Mouse (Mus musculus) embryonic facial prominence, embryonic 13.5 days (tissue): ENCODE measurements around the gene Gjb4. TPM values are rescaled to one million over a fixed set of nuclear protein-coding genes. Genes with fewer than 3 reads are reported as not detected.

Experiments used
- ATAC-seq: fragments of 200-750 bp; cut with Nextera tagmentation; 2 replicates; pipeline ENCODE4 v1.8.0; 2017; ENCODE audit warnings: low read depth; ENCODE audit not compliant: insufficient number of reproducible peaks, insufficient read depth, low FRiP score, low TSS enrichment
- H3K27ac ChIP-seq: fragments of 300-500 bp; sonication (generic); 2 replicates; pipeline ENCODE4 v1.5.1; 2015; ENCODE audit warnings: moderate library complexity, mild to moderate bottlenecking, inconsistent platforms
- H3K27me3 ChIP-seq: fragments of 300-500 bp; sonication (generic); 2 replicates; pipeline ENCODE4 v1.6.1; 2015; ENCODE audit warnings: mild to moderate bottlenecking, inconsistent platforms
- H3K36me3 ChIP-seq: fragments of 300-500 bp; sonication (generic); 2 replicates; pipeline ENCODE4 v1.6.1; 2015; ENCODE audit warnings: mild to moderate bottlenecking, inconsistent platforms
- H3K4me1 ChIP-seq: fragments of 300-500 bp; sonication (generic); 2 replicates; pipeline ENCODE4 v1.6.1; 2015; ENCODE audit warnings: inconsistent platforms
- H3K4me2 ChIP-seq: fragments of 300-500 bp; sonication (generic); 2 replicates; pipeline ENCODE4 v1.6.1; 2015; ENCODE audit warnings: moderate library complexity, mild to moderate bottlenecking, inconsistent platforms
- H3K4me3 ChIP-seq: fragments of 300-500 bp; sonication (generic); 2 replicates; pipeline ENCODE4 v1.5.1; 2015; ENCODE audit warnings: mild to moderate bottlenecking, inconsistent platforms
- H3K9ac ChIP-seq: fragments of 300-500 bp; sonication (generic); 2 replicates; pipeline ENCODE4 v1.6.1; 2015; ENCODE audit warnings: mild to moderate bottlenecking, inconsistent platforms
- H3K9me3 ChIP-seq: fragments of 300-500 bp; sonication (generic); 2 replicates; pipeline ENCODE4 v1.6.1; 2016; ENCODE audit warnings: inconsistent platforms
- WGBS: fragments of 180-500 bp; shearing (Covaris S2); methylation state at CpG from one replicate; pipeline ENCODE4 v1.1.7; 2015; ENCODE audit warnings: mixed read lengths; 5-methylcytosine and 5-hydroxymethylcytosine counted together
- polyA plus RNA-seq: library from polyadenylated mRNA; unstranded; fragments of >200 nt; fragmentation: Nextera tagmentation; extraction: Ambion mirVana; gene quantifications from 2 replicates; pipeline ENCODE4 v1.2.1, GENCODE M21; 2015

Gjb4 gene
- polyA plus RNA-seq, 1 experiment from 2014 or later = 0.14 TPM

DNA sequence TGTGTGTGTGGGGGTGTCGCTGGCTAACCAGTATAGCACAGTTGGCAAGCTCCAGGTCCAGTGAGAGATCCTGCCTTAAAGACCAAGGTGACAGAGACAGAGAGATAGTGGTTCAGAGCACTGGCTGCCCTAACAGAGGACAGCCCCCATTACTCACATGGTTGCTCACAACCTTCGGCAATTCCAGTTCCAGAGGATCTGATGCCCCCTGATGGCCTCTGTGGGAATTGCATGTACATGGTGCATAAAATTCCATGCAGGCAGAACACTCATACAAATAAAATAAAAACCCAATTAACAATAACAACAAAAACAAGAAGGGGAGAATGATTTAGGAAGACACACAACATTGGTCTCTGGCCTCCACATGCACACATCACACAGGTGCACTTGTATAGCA is 16.6 kb upstream of the Gjb4 start:
- Histone ChIP-seq H3K27me3 (peaks cover 4% of the 10 kb centered on the region; the same call in 1 of the 2 replicates), H3K36me3 (no peaks in the 10 kb centered on the region), H3K4me3 (no peak overlapping the region), H3K9me3 (no peaks in the 10 kb centered on the region), H3K27ac (no peak overlapping the region), H3K9ac (no peak overlapping the region), H3K4me1 (0 out of 2 replicates have a peak, but pooled peaks cover 3% of the 10 kb centered on the region), H3K4me2 (no peak overlapping the region)
- 42% methylated on average over 2 of the region's 2 CpGs for WGBS
- no peak for ATAC-seq

DNA sequence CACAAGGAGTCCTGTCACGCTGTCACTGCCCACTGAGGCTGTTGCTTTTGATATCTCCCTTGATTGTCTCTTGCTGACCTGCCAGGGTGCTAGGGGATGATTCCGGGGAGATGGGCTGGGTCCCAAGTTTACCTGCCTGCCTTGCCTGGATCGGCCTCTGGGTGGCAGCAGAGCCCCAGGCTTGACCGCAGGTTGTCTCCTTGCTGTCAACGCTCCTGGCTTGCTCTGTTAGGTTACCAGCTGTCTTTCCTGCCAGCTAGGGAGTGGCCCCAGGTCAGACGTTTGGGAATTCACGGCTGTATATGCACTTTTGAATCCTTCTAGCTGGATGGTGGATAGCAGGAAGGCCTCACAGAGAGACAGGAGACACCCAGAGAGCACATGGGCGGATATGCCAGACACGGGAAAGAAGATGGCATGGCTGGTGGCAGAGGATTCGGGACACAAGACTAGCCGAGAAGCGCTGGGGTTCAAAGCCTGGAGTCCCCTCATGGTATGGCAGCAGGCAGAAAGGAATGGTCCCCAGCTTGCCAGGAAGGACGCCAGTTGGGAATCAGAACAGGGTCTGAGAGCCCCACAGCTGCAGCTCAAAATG is 14.6 kb upstream of the Gjb4 start:
- Histone ChIP-seq H3K9me3 (no peaks in the 10 kb centered on the region), H3K36me3 (no peaks in the 10 kb centered on the region), H3K27ac (no peak overlapping the region), H3K4me3 (no peak overlapping the region), H3K4me2 (no peak overlapping the region), H3K9ac (no peak overlapping the region; the same call in 1 of the 2 replicates), H3K27me3 (peaks cover 6% of the 10 kb centered on the region; the same call in 1 of the 2 replicates), H3K4me1 (0 out of 2 replicates have a peak, but pooled peaks cover 3% of the 10 kb centered on the region)
- 28% methylated on average over 13 of the region's 13 CpGs for WGBS
- no peak for ATAC-seq

DNA sequence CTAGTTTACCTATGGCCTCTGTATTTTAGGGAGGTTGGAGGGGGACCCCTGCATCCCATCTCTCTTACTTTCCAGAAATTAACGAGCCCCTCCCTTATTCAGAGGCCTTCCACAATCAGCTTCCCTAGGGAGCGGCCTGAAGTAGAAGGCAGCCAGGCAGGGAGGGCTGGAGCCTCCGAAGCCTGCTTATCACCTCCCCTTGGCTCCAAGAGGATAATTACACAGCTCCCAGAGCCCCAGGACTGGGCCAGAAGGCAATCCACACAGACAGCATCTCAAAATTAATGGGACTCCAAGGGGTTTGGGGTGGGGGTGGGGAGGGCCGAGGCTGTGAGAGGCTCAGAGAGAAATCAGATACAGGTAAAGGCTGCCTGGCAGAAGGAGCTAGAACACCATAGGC is 12.0 kb upstream of the Gjb4 start:
- ATAC-seq = no peak
- no peaks in the 10 kb centered on the region for H3K36me3 ChIP-seq
- H3K27me3 ChIP-seq = peaks cover 6% of the 10 kb centered on the region; the same call in 1 of the 2 replicates
- no peak overlapping the region for H3K4me3 ChIP-seq
- WGBS = 13% methylated on average over 4 of the region's 4 CpGs
- H3K27ac ChIP-seq = no peak overlapping the region
- no peak overlapping the region for H3K9ac ChIP-seq
- no peaks in the 10 kb centered on the region for H3K9me3 ChIP-seq
- H3K4me2 ChIP-seq = no peak overlapping the region
- H3K4me1 ChIP-seq = 0 out of 2 replicates have a peak, but pooled peaks cover 3% of the 10 kb centered on the region

DNA sequence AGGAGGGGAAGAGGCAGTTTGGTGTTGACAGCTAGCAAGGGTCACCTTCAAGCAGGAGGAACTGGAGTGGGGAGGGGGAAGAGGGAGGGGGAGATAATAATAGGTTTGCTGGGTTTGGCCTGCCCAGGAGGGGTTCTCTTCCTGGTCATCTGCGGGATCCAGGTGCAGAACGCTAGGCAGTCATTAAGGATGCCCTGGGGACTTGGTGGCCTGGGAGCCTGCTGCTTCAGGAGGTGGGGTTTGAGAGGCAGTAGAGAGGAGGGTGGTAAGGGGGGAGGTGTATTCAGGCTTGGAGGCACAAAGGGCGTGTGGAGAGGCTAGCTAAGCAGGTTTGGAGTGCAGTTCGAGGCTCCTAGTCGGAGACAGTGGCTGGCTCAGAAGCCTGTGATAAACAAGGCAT is 11.6 kb upstream of the Gjb4 start:
- WGBS = 7% methylated on average over 5 of the region's 5 CpGs
- Histone ChIP-seq H3K4me1 (0 out of 2 replicates have a peak, but pooled peaks cover 3% of the 10 kb centered on the region), H3K36me3 (no peaks in the 10 kb centered on the region), H3K27ac (no peak overlapping the region), H3K9me3 (no peaks in the 10 kb centered on the region), H3K4me2 (no peak overlapping the region), H3K4me3 (no peak overlapping the region), H3K9ac (no peak overlapping the region), H3K27me3 (peaks cover 6% of the 10 kb centered on the region; the same call in 1 of the 2 replicates)
- no peak for ATAC-seq

DNA sequence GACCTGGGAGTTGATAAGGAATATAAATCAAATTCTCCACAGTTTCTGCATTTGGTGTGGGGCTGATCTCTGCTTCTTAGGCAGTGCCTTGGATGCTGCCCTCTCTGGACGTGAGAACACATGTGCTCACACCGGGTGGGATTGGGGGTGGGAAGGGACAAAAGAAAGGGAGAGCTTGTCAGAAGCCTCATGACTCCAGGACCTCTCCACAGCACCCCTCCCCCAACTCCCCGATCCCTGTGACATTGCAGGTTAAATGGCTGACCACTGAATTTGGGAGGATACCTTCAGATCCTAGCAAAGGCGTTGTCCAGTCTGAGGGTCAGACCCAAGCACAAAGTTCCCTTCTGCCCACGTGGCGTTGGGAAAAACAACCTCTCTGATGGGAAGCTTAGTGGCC is 10.6 kb upstream of the Gjb4 start:
- H3K27ac ChIP-seq = no peak overlapping the region
- no peak overlapping the region for H3K4me2 ChIP-seq
- no peak for ATAC-seq
- H3K9me3 ChIP-seq = no peaks in the 10 kb centered on the region
- no peak overlapping the region for H3K4me3 ChIP-seq
- H3K9ac ChIP-seq = no peak overlapping the region
- no peaks in the 10 kb centered on the region for H3K36me3 ChIP-seq
- H3K4me1 ChIP-seq = 0 out of 2 replicates have a peak, but pooled peaks cover 3% of the 10 kb centered on the region
- peaks cover 9% of the 10 kb centered on the region; the same call in 1 of the 2 replicates for H3K27me3 ChIP-seq
- WGBS = 64% methylated on average over 6 of the region's 6 CpGs

DNA sequence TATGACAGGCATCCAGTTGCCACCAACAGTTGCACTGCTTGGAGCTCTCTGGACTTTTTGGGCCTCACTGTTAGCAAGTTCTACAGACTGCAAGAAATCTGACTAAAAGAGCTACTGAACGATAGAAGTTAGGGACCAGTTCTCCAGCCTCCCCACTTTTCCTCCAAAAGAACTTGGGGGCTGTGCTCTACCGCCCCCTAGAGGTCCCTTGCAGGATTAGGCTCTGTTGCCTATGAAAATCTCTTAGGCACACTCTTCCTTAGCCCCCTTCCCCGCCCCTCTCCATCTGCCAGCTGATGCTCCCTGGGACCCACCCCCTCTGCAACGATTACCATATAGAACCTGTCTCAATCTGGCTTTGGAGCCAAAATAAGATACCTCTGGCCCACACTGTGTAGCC is 9.4 kb upstream of the Gjb4 start:
- no peak overlapping the region for H3K9ac ChIP-seq
- ATAC-seq = no peak
- peaks cover 10% of the 10 kb centered on the region; the same call in 1 of the 2 replicates for H3K27me3 ChIP-seq
- no peak overlapping the region for H3K4me2 ChIP-seq
- 58% methylated on average over 4 of the region's 4 CpGs for WGBS
- 0 out of 2 replicates have a peak, but pooled peaks cover 3% of the 10 kb centered on the region for H3K4me1 ChIP-seq
- H3K9me3 ChIP-seq = no peaks in the 10 kb centered on the region
- no peak overlapping the region for H3K4me3 ChIP-seq
- no peak overlapping the region for H3K27ac ChIP-seq
- H3K36me3 ChIP-seq = no peaks in the 10 kb centered on the region

DNA sequence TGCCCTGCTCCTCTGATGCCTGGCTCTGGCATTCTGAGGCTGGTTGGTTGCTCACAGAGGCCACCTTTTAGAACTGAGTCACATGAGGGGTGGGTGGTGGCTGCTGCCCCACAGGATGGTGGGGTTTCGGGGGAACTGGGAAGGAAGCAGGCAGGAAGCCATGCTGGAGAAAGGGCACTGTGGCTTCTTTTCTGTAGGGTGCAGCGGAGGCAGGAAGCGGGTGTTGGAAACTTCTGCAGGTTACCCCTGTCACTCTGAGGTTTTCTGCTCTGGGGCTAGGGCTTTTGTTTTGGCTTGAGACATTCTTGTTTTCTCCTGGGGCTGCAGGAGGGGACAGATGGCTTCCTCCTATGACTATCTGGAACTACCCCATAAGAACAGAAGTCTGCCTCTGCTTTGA is 8.6 kb upstream of the Gjb4 start:
- Histone ChIP-seq H3K9ac (no peak overlapping the region), H3K27me3 (peaks cover 11% of the 10 kb centered on the region; the same call in 1 of the 2 replicates), H3K4me1 (peaks cover 10% of the 10 kb centered on the region), H3K27ac (no peak overlapping the region), H3K9me3 (no peaks in the 10 kb centered on the region), H3K4me3 (no peak overlapping the region), H3K36me3 (no peaks in the 10 kb centered on the region), H3K4me2 (no peak overlapping the region)
- whole genome bisulfite sequencing = 88% methylated on average over 3 of the region's 3 CpGs
- no peak for ATAC-seq

DNA sequence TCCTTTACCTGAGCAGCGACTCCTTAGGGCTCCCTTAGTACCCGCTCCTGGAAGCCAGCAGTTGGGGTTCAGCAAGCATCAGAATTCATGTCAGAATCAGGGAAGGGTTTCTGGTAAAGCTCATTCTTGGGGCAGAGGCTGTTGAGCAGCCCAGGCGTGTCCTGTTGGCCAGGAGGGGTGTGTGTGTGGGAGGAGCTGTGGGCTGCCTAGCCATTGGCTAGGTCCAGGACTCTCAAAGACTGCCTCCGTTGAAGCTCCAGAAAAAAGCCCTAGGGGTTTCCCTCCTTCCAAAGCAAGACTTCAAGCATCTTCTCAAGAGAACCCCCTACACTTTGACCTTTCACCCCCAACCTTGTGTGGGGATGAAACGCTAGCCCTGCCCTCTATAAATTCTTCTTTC is 4.1 kb upstream of the Gjb4 start, which contains the start of gene Gjb5:
Gjb5 (minus strand) TSS at position 164 of the 400 bp plus-strand sequence.
- no peak for ATAC-seq
- H3K9ac ChIP-seq = peak within 1 kb of the TSS; percentile 27; the same call in 1 of the 2 replicates
- 0 out of 2 replicates have a peak, but pooled peaks cover 5% of the 10 kb centered on the region for H3K27me3 ChIP-seq
- H3K4me2 ChIP-seq = peak within 1 kb of the TSS; percentile 3; the same call in 1 of the 2 replicates
- no peaks in the 10 kb centered on the region for H3K9me3 ChIP-seq
- H3K27ac ChIP-seq = no peak within 1 kb of the TSS
- H3K36me3 ChIP-seq = no peaks in the 10 kb centered on the region
- WGBS = 24% methylated on average over 5 of the region's 5 CpGs
- no peak within 1 kb of the TSS for H3K4me3 ChIP-seq
- H3K4me1 ChIP-seq = peaks cover 21% of the 10 kb centered on the region

DNA sequence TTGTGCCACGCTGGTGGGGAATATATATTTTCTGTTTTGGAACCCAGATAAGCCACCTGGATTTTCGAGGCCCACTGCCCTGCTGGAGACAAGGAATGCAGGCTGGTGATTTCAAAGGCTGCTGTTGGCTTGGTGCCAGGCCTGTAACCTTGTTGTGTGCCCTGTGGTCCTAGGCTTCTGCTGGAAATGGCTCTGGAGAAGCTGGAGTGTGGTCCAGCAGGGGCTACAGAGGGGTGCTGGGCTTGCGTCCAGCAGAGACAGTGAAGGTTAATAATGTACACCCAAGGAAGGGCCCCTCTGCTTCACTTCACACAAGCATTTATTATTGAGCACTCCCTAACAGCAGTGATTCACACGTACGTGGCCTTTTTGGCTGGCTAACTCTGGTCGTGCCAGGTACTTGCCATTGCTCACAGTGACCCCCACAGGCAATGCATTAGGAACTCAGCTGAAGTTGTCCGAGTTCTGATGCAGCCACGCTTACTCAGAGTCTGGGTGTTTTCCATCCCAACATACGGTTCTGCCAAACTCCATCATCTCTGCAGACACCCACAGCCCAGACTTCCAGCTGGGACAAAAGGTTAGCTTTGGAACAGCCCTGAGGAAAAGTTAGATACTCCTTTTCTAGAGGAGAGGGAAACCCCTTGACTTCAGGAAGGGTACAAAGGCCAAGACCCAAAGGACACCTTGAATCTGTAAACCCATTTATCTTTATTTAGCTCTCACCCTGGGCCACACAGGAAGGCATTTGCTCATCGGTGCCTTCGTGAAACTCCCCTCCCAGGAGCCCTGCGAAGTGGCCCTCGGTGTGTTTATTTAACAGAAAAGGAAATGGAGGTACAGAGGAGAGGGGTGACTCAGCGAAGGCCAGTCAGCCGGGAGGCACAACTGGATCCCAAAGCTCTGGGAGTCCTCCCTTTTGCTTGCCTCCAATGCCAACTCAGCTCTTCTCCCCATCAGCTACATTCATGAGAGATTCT is 915 bp upstream of the Gjb4 start:
- ATAC-seq = no peak
- 72% methylated on average over 15 of the region's 15 CpGs for WGBS

DNA sequence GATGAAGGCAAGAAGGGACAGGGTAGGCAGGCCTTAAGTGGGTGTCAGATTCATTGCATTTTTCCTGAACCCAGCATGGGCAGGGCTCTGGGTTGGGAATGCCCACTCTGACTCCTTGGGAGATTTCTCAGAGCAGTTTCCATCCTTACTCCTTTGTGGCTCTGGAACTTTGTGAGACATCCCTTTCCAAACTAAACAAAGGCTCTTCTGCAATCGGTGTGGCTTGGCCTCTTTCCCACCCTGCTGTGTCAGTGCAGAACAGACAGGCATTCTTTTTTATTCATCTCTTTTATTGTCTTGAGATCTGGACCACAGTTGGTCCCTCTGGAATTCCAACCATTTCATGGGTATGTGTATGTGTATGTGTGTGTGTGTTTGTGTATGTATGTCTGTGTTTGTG is 1.3 kb downstream of the Gjb4 start:
- Histone ChIP-seq H3K9me3 (no peaks in the 10 kb centered on the region), H3K36me3 (no peaks in the 10 kb centered on the region), H3K27ac (no peak overlapping the region), H3K4me3 (no peak overlapping the region), H3K4me1 (peaks cover 15% of the 10 kb centered on the region), H3K27me3 (no peaks in the 10 kb centered on the region), H3K4me2 (no peak overlapping the region), H3K9ac (no peak overlapping the region)
- ATAC-seq = no peak
- WGBS = 38% methylated on average over 1 of the region's 1 CpGs

More for the DNA sequence above, 915 bp upstream of the Gjb4 start:
- H3K4me3 ChIP-seq = no peak overlapping the region
- 0 out of 2 replicates have a peak, but pooled peaks cover 5% of the 10 kb centered on the region for H3K27me3 ChIP-seq
- H3K4me2 ChIP-seq = no peak overlapping the region
- no peak overlapping the region for H3K27ac ChIP-seq
- H3K4me1 ChIP-seq = peaks cover 21% of the 10 kb centered on the region
- H3K36me3 ChIP-seq = no peaks in the 10 kb centered on the region
- no peaks in the 10 kb centered on the region for H3K9me3 ChIP-seq
- no peak overlapping the region for H3K9ac ChIP-seq

DNA sequence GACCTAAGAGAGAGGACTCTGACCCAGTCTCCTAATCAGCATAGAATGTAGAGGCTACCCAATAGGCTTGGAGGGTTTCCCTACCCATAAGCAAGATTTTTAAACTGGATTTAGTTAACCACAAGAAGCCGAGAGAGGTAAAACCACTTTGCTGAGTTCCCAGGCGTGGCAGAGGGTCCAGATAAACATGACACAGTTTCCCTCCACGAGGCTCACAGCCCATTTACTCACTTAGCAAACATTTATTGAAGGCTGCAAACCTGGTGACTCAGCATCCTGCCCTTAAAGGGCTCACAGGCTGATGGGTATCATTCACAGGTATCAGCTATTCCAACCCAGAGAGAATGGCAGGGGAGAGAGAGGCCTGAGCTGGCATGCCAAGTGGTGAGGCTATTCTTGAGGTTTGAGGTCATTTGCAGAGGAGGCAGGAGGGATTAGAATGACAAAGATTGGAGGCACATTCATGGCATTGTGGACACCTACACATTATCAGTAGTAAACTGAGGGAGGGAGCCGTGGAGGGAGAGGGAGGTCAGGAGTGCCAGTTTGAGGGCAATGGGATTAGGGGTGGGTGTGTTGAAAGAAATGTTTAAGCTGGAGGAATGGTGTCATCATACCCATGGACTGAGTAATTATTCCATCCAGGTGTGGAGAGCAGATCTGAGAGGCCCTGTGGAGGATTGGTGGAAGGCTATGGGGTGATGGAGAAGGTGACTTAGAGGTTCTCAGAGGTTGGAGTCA is 4.2 kb downstream of the Gjb4 start:
- H3K27ac ChIP-seq = no peak overlapping the region
- H3K9me3 ChIP-seq = no peaks in the 10 kb centered on the region
- peaks cover 12% of the 10 kb centered on the region for H3K4me1 ChIP-seq
- no peak overlapping the region for H3K4me3 ChIP-seq
- H3K9ac ChIP-seq = no peak overlapping the region
- no peak for ATAC-seq
- H3K27me3 ChIP-seq = no peaks in the 10 kb centered on the region
- H3K4me2 ChIP-seq = no peak overlapping the region
- WGBS = 64% methylated on average over 4 of the region's 4 CpGs
- H3K36me3 ChIP-seq = no peaks in the 10 kb centered on the region
